Mouse (Mus musculus): ENCODE measurements around the gene Dcaf8. TPM values are rescaled to one million over a fixed set of nuclear protein-coding genes. Genes with fewer than 3 reads are reported as not detected.
A peak's percentile ranks its signal among the peaks of the same experiment; 100 is the strongest.

Gene Dcaf8
- total RNA-seq (2014; rRNA removed) (66.8 and 76.8 TPM in 2 replicates), polyA plus RNA-seq (2015; fragmentation: Nextera tagmentation; extraction: Ambion mirVana) (49.4 and 62.7 TPM in 2 replicates)

- ATAC-seq (peak; percentile 100), DNase-seq (peak; percentile 97)
- peak within 1 kb of the TSS; percentile 100 for H3K9ac ChIP-seq
- peak within 1 kb of the TSS; percentile 47 for H3K4me2 ChIP-seq (ENCODE audit: low read depth)
- peak within 1 kb of the TSS; percentile 99 for H3K4me3 ChIP-seq (ENCODE audit: low read depth, low read length)
- H3K27me3 ChIP-seq (ENCODE audit: insufficient read depth, low read length), result no peaks in the 10 kb centered on the region
- H3K27ac ChIP-seq (ENCODE audit: low read depth, low read length), result peak within 1 kb of the TSS; percentile 92
- WGBS, result 1% methylated on average over 39 of the region's 42 CpGs
- peaks cover 10% of the 10 kb centered on the region; the same call in 1 of the 2 replicates for H3K4me1 ChIP-seq (ENCODE audit: insufficient read depth)
- H3K36me3 ChIP-seq (ENCODE audit: insufficient read depth), result peaks cover 11% of the 10 kb centered on the region
- H3K9me3 ChIP-seq (ENCODE audit: low read length), result no peaks in the 10 kb centered on the region
- no peak for TF ChIP-seq CTCF (IDR thresholded peaks at IDR 0.05; ENCODE audit: low read depth)
These were observed at the start of gene Dcaf8 for GRCm38 (mm10) chr1:172147835-172148278. Dcaf8 (plus strand) TSS chr1:172148084.

- DNase-seq, result no peak
- Histone ChIP-seq H3K9me3 (ENCODE audit: low read length) (no peaks in the 10 kb centered on the region), H3K4me2 (ENCODE audit: low read depth) (no peak overlapping the region), H3K9ac (no peak overlapping the region), H3K36me3 (ENCODE audit: insufficient read depth) (peaks cover 77% of the 10 kb centered on the region), H3K4me3 (ENCODE audit: low read depth, low read length) (no peak overlapping the region), H3K27me3 (ENCODE audit: insufficient read depth, low read length) (no peaks in the 10 kb centered on the region), H3K4me1 (ENCODE audit: insufficient read depth) (no peaks in the 10 kb centered on the region), H3K27ac (ENCODE audit: low read depth, low read length) (no peak overlapping the region)
- ATAC-seq, result no peak
- TF ChIP-seq CTCF (IDR thresholded peaks at IDR 0.05; ENCODE audit: low read depth), result no peak
- WGBS, result 67% methylated on average over 6 of the region's 6 CpGs
These were observed 48.4 kb upstream of the Dcaf8 start for GRCm38 (mm10) chr1:172099325-172100033.

GRCm38 (mm10) chr1:172103619-172104018 is 44.3 kb upstream of the Dcaf8 start:
- Histone ChIP-seq H3K27me3 (ENCODE audit: insufficient read depth, low read length) (no peaks in the 10 kb centered on the region), H3K36me3 (ENCODE audit: insufficient read depth) (peaks cover 82% of the 10 kb centered on the region), H3K4me1 (ENCODE audit: insufficient read depth) (no peaks in the 10 kb centered on the region), H3K9ac (no peak overlapping the region), H3K4me2 (ENCODE audit: low read depth) (no peak overlapping the region), H3K9me3 (ENCODE audit: low read length) (no peaks in the 10 kb centered on the region), H3K4me3 (ENCODE audit: low read depth, low read length) (no peak overlapping the region), H3K27ac (ENCODE audit: low read depth, low read length) (no peak overlapping the region)
- ATAC-seq (no peak), DNase-seq (no peak)
- WGBS, result 81% methylated on average over 4 of the region's 4 CpGs
- TF ChIP-seq CTCF (IDR thresholded peaks at IDR 0.05; ENCODE audit: low read depth), result no peak

GRCm38 (mm10) chr1:172105101-172105500 is 42.8 kb upstream of the Dcaf8 start:
- WGBS, result 78% methylated on average over 11 of the region's 11 CpGs
- ATAC-seq (no peak), DNase-seq (no peak)

GRCm38 (mm10) chr1:172107777-172108477 is 40.0 kb upstream of the Dcaf8 start:
- Histone ChIP-seq H3K9ac (no peak overlapping the region), H3K4me3 (ENCODE audit: low read depth, low read length) (no peak overlapping the region), H3K27me3 (ENCODE audit: insufficient read depth, low read length) (no peaks in the 10 kb centered on the region), H3K9me3 (ENCODE audit: low read length) (no peaks in the 10 kb centered on the region), H3K36me3 (ENCODE audit: insufficient read depth) (peaks cover 95% of the 10 kb centered on the region), H3K27ac (ENCODE audit: low read depth, low read length) (no peak overlapping the region), H3K4me1 (ENCODE audit: insufficient read depth) (no peaks in the 10 kb centered on the region), H3K4me2 (ENCODE audit: low read depth) (no peak overlapping the region)
- TF ChIP-seq CTCF (IDR thresholded peaks at IDR 0.05; ENCODE audit: low read depth), result no peak
- ATAC-seq, result peak; percentile 80
- peak; percentile 11 for DNase-seq
- WGBS, result 63% methylated on average over 10 of the region's 10 CpGs

More at GRCm38 (mm10) chr1:172105101-172105500, 42.8 kb upstream of the Dcaf8 start:
- Histone ChIP-seq H3K9me3 (ENCODE audit: low read length) (no peaks in the 10 kb centered on the region), H3K4me3 (ENCODE audit: low read depth, low read length) (no peak overlapping the region), H3K27ac (ENCODE audit: low read depth, low read length) (no peak overlapping the region), H3K4me2 (ENCODE audit: low read depth) (no peak overlapping the region), H3K27me3 (ENCODE audit: insufficient read depth, low read length) (no peaks in the 10 kb centered on the region), H3K9ac (no peak overlapping the region), H3K36me3 (ENCODE audit: insufficient read depth) (peaks cover 87% of the 10 kb centered on the region), H3K4me1 (ENCODE audit: insufficient read depth) (no peaks in the 10 kb centered on the region)
- TF ChIP-seq CTCF (IDR thresholded peaks at IDR 0.05; ENCODE audit: low read depth), result peak; percentile 20; the same call in 1 of the 2 replicates

- 95% methylated on average over 5 of the region's 5 CpGs for WGBS
- no peak for ATAC-seq
These were observed 30.9 kb upstream of the Dcaf8 start for GRCm38 (mm10) chr1:172116948-172117347.

GRCm38 (mm10) chr1:172119100-172119499 is 28.8 kb upstream of the Dcaf8 start:
- no peak for ATAC-seq
- Histone ChIP-seq H3K9me3 (ENCODE audit: low read length) (no peaks in the 10 kb centered on the region), H3K27me3 (ENCODE audit: insufficient read depth, low read length) (no peaks in the 10 kb centered on the region), H3K4me3 (ENCODE audit: low read depth, low read length) (no peak overlapping the region), H3K27ac (ENCODE audit: low read depth, low read length) (no peak overlapping the region), H3K4me2 (ENCODE audit: low read depth) (no peak overlapping the region), H3K36me3 (ENCODE audit: insufficient read depth) (peaks cover 94% of the 10 kb centered on the region), H3K4me1 (ENCODE audit: insufficient read depth) (no peaks in the 10 kb centered on the region), H3K9ac (no peak overlapping the region)
- no peak for TF ChIP-seq CTCF (IDR thresholded peaks at IDR 0.05; ENCODE audit: low read depth)
- WGBS, result 90% methylated on average over 6 of the region's 6 CpGs
- no peak for DNase-seq

More at GRCm38 (mm10) chr1:172116948-172117347, 30.9 kb upstream of the Dcaf8 start:
- no peaks in the 10 kb centered on the region for H3K27me3 ChIP-seq (ENCODE audit: insufficient read depth, low read length)
- no peak for TF ChIP-seq CTCF (IDR thresholded peaks at IDR 0.05; ENCODE audit: low read depth)
- H3K9me3 ChIP-seq (ENCODE audit: low read length), result no peaks in the 10 kb centered on the region
- H3K4me2 ChIP-seq (ENCODE audit: low read depth), result no peak overlapping the region
- no peak overlapping the region for H3K4me3 ChIP-seq (ENCODE audit: low read depth, low read length)
- no peak overlapping the region for H3K27ac ChIP-seq (ENCODE audit: low read depth, low read length)
- H3K9ac ChIP-seq, result no peak overlapping the region
- peaks cover 99% of the 10 kb centered on the region for H3K36me3 ChIP-seq (ENCODE audit: insufficient read depth)
- no peaks in the 10 kb centered on the region for H3K4me1 ChIP-seq (ENCODE audit: insufficient read depth)
- no peak for DNase-seq

All from forebrain, postnatal 0 days (tissue).